Mouse (Mus musculus) common myeloid progenitor, adult 5-6 weeks (primary cell): ENCODE measurements around the gene Olfr1357. TPM values are rescaled to one million over a fixed set of nuclear protein-coding genes. Genes with fewer than 3 reads are reported as not detected.
A peak's percentile ranks its signal among the peaks of the same experiment; 100 is the strongest.
"Not testable (repeated sequence)": the region's sequence is repeated elsewhere in the genome, so short reads cannot be mapped to it uniquely, and the experiment has no call there.

ENCODE experiments used
- ATAC-seq: replicated peaks from 2 replicates; pipeline ENCODE4 v1.8.0; 2016; ENCODE audit warnings: low read depth, mild to moderate bottlenecking, moderate TSS enrichment, inconsistent platforms; ENCODE audit not compliant: poor library complexity, severe bottlenecking
- total RNA-seq: library from RNA; stranded (forward); fragments of 200-1000, 187-1606 nt; gene quantifications from 2 replicates; pipeline ENCODE4 v1.2.3, GENCODE M21; 2017

The Olfr1357 gene
- not detected in 2 replicates for total RNA-seq

DNA sequence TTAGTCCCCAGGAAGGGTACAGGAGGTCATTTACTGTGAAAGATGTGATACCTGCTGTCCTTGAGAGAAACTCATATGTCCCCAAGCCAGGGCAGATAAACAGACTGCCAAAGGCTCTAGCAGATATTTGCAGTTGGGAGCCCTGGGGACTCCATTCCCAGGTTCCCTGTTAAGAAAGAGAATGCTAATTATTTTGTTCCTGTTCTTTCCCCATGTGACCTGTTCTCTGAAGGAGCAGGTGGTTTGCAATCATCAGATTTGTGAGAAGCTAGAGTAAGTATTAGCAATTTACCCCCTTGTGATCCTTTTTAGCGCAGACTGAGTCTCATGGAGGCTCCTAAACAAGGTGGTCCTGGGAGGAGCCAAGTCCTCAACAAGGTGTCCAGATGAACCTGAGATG, at the start of gene Olfr1357:
Olfr1357 (minus strand) TSS at position 101 of the 400 bp plus-strand sequence.
- ATAC-seq, result no peak

DNA sequence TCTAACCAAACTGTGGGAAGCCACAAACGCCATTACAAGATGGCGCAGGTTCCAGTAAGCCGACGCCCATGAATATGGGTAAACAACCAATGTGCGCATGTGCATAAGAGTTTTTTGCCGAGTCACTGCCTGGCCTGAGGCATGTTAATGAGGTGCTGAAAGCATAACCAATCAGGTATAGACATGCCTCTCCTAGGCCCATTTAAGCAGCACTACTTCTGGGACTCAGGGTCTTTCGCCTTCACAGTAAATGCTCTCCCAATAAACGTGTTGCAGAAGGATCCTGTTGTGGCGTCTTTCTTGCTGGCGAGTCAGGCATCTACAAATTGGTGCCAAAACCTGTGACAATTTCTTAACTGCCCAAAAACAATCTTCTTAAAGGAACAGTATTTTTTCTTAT, 48.8 kb upstream of the Olfr1357 start:
- not testable (repeated sequence) for ATAC-seq

DNA sequence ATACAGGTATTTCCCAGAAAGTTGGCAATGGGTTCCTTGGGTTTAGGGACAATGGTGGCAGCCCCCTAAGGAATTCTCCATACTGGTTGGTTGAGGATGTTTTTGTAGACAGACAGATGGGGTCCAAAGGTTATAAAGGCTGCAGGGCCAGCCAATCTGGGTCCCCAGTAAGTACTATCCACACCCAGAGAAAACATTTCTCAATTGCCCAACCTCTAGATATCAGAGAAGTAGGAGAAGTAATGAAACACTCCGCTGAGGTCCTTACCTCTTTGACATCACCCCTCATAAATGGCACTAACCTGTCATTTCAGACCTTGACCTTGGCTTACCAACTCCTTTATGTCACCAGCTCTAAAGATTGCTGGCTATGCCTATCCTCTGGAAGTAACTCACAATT, 46.7 kb upstream of the Olfr1357 start:
- no peak for ATAC-seq

DNA sequence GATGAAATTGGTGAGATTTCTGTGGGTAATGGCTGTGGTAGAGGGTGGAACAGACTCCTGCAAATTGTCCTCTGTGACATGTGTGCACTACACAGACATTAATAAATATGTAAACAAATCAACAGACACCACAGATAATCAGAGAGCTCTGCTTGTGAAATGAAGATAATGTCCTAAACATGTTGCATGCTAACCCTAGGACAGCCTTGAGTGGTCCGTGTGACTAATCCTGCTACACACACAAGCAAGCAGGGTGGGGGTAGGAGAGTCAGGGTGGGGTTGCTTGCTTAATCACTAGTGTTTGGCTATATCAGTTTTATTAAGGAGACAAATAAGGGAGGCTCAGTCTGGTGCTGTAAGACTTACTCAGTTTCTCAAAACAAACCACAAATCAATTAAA, 43.3 kb upstream of the Olfr1357 start:
- no peak for ATAC-seq

DNA sequence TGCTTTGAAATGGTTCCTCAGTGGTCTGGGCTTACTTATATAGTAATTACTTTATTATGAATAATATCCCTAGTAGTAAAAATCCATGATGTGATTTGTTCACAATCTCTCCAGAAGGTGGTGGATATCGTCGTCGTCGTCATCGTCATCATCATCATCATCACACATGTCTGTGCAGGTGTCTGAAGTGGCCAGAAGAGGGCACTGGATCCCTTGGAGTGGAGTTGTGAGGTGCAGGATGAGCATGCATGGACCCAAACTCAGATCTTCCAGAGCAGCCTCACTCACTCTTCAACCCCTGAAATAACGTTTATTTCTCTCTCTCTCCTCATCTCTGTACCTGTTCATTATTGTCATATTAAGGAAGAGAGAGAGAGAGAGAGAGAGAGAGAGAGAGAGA, 14.4 kb upstream of the Olfr1357 start:
- ATAC-seq, result peak; percentile 86

DNA sequence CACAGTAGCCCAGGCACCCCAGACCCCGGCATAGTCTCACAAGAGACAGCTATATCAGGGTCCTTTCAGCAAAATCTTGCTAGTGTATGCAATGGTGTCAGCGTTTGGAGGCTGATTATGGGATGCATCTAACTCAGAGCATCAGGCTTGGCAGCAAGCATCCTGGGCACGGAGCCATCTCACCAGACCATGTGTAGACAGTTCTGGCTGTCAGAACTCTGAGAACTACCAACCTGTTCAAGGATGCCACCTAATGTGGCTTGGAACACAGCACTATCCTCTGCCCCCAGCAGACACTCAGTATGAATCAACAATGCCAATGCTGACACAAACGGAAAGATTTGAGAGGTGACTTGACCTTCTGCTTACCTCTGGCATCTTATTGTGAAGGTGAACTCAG, 12.3 kb upstream of the Olfr1357 start:
- no peak for ATAC-seq

DNA sequence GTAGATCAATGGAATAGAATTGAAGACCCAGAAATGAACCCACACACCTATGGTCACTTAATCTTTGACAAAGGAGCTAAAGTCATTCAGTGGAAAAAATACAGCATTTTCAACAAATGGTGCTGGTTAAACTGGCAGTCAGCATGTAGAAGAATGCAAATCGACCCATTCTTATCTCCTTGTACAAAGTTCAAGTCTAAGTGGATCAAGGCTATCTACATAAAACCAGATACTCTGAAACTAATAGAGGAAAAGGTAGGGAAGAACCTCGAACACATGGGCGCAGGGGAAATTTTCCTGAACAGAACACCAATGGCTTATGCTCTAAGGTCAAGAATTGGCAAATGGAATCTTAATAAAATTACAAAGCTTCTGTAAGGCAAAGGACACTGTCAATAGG, 5.3 kb upstream of the Olfr1357 start:
- ATAC-seq, result not testable (repeated sequence)

DNA sequence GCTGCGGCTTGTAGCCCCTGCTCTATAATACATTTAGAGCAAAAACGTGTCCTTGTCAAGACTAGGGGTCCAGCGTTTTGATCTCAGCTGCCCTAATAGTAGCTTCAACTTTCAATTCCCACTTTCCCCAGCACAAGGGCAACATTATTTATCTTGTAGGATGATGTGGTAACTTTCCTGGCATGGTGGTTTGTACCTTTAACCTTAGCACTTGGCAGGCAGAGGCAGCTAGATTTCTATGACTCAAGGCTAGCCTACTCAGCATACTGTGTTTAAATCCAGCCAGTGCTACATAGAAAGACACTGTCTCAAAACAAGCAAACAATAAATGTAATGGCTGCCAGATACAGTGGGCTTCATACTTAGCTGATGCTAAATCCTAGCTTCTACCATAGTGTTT, 10.3 kb downstream of the Olfr1357 start:
- ATAC-seq, result no peak

DNA sequence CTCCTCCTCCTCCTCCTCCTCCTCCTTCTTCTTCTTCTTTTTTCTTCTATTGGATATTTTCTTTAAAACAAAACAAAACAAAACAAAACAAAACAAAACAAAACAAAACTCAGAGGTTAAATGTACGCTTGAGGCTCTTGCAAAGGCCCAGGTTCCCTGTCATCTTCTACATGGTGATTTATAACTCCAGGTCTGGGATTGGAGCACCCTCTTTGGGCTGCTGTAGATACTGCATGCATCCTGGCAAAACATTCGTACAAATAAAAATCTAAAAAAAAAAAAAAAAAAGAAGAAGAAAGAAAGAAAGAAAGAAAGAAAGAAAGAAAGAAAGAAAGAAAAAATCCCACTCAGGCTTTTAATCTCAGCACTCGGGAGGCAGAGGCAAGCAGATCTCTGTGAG, 12.8 kb downstream of the Olfr1357 start:
- ATAC-seq, result peak; percentile 91

DNA sequence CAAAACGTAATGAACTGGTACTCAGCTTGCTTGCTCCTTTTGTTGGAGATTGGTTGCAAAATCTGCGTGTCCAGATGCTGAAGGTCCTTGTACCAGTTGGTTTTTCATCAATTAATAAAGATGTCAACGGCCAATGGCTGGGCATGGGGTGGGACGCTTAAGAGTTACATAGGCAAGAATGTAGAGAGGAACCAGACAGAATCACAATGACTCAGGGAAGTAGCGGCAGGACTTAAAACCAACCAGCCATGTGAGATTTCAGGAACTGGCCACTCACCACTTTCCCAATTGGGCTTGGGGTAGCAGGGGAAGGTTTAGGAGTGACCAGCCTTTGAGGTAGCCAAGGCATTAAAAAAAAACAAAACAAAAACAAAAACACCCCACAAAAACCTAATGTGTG, 18.0 kb downstream of the Olfr1357 start:
- ATAC-seq, result no peak

DNA sequence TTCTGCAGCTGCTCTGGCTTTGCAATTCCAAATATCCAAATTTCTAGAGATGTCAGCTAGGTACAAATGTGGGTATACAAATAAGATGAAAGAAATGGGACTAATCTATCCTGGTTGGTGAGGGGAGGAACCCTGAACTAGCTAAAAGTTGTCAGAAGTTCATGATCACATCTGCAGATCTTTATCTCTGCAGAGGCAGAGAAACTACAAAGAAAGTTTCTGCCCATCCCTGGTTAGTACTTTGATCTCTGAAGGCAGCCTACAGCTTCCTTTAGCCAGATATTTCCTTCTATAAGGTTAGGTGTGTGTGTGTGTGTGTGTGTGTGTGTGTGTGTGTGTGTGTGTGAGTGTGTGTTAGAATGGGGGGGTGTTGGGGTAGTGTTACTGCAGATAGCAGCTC, 23.3 kb downstream of the Olfr1357 start:
- no peak for ATAC-seq

DNA sequence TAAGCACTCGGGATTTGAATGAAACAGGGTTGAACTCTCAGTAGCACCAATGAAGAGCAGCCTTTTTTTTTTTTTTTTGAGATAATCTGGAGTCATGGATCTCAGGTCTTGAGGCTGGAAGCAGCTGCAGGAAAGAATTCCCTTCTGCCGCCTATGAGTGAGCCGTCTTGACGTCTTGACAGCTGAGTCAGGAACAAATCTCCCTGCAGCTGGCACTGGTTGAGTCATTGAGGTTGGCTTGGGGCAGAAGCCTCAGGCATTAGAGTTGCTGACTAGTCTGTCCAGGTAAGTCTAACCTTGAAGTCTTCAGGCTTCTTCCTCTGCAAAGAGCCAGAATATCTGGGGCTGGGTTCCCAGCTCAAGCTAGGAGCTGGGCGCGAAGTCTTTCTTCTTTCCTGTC, 23.7 kb downstream of the Olfr1357 start:
- ATAC-seq, result no peak

DNA sequence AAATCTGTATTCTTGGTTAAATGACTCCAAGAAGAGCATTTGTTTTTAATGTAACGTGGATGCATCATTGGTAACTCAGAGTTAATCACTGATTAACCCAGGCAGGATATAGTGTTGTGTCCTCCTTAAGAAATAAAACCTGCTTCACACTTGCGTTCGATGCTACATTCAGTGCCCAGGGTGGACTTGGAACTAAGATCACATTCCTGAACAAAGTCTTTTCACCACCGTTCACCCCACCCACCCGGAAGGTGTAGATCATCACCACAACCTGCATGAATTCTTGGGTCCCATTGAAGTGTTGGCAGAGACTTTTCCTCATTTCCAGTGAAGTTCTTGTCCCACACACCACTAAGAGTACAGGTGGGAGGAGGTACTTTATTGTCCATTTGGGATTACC, 24.1 kb downstream of the Olfr1357 start:
- no peak for ATAC-seq

DNA sequence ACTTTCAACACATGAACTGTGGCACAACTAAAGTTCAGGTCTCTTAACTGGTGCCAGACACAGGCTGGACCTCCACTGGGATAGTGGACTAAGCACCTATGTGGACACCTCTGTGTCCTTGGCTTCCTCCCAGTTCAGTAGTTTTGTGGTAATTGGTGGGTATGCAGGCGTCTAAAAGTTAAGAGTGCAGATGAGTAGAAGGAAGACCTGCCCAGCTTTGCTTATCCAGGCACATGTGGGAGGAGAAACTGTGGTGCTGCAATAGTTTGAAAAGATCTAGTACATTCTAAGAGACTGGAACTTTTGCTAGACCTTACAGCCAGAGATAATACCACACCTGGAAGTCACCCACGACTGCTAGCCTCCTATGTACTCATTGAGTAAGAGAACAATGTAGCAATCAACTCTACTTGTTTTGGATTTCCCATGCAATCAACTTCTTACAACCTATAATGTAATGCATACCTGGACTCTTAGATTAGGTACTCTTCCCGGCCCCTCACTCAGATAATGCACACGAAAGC, 25.0 kb downstream of the Olfr1357 start:
- no peak for ATAC-seq

DNA sequence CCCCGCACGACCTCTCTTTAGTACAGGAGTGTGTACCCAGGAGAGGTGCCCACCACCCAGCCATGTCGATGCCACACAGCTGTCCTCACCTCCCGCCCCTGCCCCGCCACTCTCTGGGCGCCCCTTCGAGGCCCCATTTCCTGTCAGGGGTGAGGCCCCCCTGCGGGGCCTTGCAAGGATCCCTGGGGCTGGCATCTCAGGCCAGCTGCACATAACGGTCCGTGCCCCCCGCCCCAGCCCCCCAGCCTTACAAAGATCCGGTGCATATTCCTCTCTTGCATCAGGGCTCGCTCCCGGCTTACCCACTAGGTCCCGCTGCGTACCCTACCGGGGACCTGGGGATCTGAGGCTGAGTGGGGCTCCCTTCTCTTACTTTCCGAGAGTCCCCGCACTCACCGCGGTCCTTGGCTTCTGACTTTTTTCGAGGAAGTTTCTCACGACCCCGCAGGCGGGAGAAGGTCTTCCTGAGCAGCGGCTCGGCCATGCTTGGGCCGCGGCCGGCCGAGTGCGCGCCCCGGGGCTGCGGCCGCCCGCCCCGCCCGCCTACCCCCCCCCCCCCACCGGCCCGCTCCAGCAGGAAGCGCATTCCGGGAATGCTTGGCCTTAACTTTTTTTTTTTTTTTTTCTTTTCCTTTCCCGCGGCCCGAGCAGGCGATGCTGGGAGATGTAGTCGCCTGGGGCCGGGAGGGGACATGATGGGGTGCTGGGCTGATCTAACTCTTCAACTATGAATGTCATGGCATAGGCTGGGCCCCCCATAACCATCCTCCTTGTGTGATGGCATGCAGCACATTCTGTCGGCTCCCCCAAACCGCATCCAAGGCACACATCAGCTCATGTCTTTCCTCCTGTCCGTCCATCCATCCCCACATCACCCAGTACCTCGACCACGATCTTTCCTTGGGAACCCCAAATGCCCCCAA, 26.2 kb downstream of the Olfr1357 start, which contains the start of gene Syde1:
Syde1 (minus strand) TSS at position 559 of the 923 bp plus-strand sequence.
- peak; percentile 57 for ATAC-seq

DNA sequence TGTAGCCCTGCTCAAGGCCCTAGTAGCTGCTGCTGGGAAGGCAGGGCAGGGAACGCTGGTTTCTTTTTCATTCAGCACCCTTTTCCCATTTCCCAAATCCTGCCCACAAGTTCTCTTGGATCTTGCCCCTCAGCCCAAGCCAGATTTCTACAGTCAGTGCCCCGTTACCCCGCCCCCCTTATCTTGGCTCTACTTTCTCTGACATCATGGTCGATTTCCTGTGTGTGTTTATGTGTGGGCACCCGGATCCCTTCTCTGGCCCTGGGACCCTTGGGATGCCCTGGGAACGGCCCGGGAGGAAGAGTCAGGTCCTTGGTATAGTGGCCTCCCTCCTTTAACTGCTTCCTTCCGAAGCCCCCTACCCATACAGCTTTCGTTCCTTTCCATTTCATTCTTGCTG, 27.1 kb downstream of the Olfr1357 start:
- peak; percentile 55 for ATAC-seq

DNA sequence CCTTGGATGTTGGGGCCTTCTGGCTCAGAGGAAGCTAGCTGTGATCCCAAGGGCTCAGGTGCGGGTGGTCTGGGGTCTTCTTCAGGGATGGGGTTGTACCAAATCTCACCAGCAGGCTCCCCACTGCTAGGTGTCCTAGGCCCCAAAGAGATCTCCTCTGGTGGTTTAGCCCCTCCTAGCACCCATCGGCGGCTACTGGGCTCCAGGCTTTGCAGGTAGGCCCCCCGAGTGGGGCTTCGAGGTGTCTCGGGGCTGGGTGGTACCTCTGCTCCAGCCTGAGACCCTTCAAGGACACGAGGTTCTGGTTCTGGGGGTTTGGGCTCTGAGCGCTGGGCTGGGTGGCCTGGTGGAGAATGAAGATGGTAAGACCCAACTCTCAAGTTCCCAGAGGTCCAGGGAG, 28.0 kb downstream of the Olfr1357 start:
- no peak for ATAC-seq

DNA sequence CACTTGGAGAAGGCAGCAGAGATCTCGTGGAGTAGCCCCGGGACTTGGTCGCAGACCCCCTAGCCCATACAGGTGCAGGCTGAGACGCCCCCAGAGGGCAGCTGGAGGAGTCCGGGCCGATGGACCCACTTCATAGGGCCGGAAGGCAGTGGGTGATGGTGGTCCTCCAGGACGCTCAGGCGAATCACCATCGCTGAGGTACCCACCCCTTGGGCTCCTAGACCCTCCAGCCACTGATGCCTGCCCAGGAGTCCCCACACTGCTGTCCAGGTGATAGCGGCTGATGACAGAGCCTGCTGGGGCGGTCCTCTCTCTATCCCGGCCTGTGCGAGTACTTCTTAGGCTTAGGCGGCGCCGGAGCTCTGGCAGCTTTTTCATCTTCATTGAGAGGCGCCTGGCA, 28.6 kb downstream of the Olfr1357 start:
- no peak for ATAC-seq

DNA sequence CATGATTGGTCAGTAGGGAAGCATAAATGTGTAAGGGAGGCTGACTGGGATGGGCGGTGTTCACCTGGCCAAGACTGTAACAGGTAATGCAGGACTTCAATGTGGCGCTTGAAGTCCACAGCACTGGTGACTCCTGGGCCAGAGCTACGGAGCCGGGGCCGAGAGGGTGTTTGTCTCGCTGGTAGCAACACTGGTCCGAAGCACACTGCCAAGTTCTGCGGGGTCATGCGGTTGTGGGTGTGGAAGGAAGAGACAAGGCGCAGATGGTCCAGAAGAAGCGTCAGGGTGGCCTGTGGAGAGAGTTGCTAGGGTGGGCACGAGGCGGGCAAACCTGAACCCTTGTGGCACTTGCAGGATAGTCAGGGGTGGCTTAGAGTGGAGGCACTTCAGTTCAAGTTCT, 31.8 kb downstream of the Olfr1357 start:
- ATAC-seq, result no peak

DNA sequence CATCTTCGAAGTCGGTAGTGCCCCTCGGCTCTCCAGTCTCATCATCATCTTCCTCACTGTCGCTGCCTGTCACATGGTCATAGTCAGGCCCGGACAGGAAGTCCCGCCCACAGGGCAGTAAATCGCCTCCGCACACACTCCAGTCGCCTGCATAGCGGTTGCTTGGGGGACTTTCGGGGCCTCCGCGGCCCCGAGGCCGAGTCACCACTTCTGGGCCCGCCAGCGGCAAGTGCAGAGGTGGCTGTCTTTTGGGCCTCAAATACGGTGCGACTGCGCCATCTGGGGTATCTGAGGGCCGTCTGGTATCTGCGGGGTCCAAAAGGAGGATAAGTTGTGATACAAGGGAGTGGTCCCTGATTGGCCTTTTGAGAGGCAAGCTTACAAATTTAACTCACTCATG, 32.3 kb downstream of the Olfr1357 start:
- ATAC-seq, result no peak

DNA sequence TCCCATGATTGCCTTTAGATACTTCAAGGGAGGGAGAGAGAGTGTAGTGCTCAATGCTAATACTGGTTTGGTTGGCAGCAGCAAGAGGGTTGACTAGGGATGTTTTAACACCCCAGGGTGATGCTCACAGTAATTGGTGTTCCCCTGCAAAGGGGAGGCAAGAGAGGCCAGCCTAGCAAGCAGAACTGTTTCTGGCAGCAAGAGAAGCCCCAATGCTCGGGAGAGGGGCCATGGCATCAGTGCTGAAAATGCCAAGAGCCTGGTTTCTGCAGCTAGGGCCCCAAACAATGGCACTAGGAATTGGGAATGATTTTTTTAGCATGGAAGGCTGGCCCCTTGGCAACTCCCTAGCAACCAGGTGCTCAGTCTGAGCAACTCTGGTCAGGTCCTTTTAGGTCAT, 32.9 kb downstream of the Olfr1357 start:
- ATAC-seq, result no peak

DNA sequence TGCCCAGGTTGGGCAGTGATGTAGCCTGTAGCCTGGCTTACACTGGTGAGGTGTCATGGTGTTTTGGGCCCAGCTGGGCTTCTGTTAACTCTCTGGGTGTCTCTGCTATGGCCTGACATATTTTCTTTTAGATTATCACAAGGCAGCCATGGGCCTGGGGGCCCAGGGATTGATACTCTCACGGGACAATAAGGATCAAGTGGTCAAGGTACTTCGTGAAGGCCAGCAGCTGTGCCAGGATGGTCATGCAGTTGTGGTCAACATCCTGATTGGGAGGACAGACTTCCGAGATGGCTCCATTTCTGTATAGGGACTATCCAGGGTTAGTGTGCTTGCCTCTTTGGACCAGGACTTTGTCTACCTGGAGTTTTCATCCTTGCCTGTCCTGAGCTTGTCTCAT, 33.9 kb downstream of the Olfr1357 start:
- no peak for ATAC-seq
